8 mouse cellular contexts compared by ENCODE assay signal in the genomic region with DNA sequence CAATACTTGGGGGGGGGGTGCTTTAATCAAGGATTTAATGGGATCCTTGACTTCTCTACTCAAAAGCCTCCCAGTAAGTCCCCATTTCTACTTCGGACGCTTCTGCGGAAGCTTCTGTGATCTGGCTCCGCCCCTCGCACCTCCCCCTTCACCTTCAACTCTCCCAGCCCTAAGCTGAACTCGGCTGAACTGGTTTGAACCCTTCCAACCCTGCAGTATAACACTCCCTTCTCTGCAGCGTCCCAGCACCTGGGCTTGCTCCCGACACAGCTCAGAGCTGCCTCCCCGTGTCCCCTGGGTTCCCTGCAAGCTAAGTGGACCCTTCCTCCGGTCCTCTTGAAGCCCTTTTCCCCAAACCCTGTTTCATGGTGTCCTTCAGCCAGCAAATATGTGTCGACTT.
DNase-seq lines count a peak whose midpoint lies in the region; ATAC-seq and TF ChIP-seq lines count a peak whose summit lies in the region.

No protein-coding gene starts in this region.

- no peak for TF ChIP-seq EP300 in lung, postnatal 0 days (IDR thresholded peaks at IDR 0.05)

- ATAC-seq in erythroblast, adult 5-6 weeks (replicated peaks; ENCODE audit: low FRiP score, poor library complexity, severe bottlenecking), result no peak
- peak; percentile 63; the same call in 1 of the 2 replicates for ATAC-seq in heart, embryonic 11.5 days (replicated peaks; ENCODE audit: insufficient number of reproducible peaks, low FRiP score, low TSS enrichment)
- peak; percentile 73 for ATAC-seq in lung, postnatal 0 days

- H3K4me2 ChIP-seq in heart, embryonic 11.5 days, result peak overlapping the region; percentile 66
- H3K4me2 ChIP-seq in lung, postnatal 0 days (replicated peaks; ENCODE audit: low read depth, low read length), result peak overlapping the region; percentile 48

- H3K9me3 ChIP-seq in erythroblast, embryonic 14.5 days (ENCODE audit: control insufficient read depth, low read length), result no peaks in the 10 kb centered on the region
- H3K9me3 ChIP-seq in heart, embryonic 11.5 days (replicated peaks; ENCODE audit: control insufficient read depth, low read length), result no peaks in the 10 kb centered on the region
- no peaks in the 10 kb centered on the region for H3K9me3 ChIP-seq in lung, postnatal 0 days (ENCODE audit: low read length)

- peaks cover 3% of the 10 kb centered on the region; the same call in 1 of the 2 replicates for H3K4me1 ChIP-seq in erythroblast, embryonic 14.5 days (ENCODE audit: control insufficient read depth)
- peaks cover 7% of the 10 kb centered on the region; the same call in 1 of the 2 replicates for H3K4me1 ChIP-seq in heart, embryonic 11.5 days (ENCODE audit: control insufficient read depth, insufficient read depth, low read length)
- no peaks in the 10 kb centered on the region; the same call in 1 of the 2 replicates for H3K4me1 ChIP-seq in lung, postnatal 0 days (ENCODE audit: insufficient read depth, low read depth, low read length)
- no peaks in the 10 kb centered on the region; the same call in 1 of the 2 replicates for H3K4me1 ChIP-seq in spleen, adult 2 months (ENCODE audit: control insufficient read depth, insufficient read depth, insufficient read length)

- H3K4me3 ChIP-seq in erythroblast, embryonic 14.5 days (replicated peaks), result peak overlapping the region; percentile 25
- peak overlapping the region; percentile 20; the same call in 1 of the 2 replicates for H3K4me3 ChIP-seq in heart, embryonic 11.5 days (ENCODE audit: low read depth, low read length)
- H3K4me3 ChIP-seq in lung, postnatal 0 days (ENCODE audit: low read depth, low read length), result peak overlapping the region; percentile 10
- no peak overlapping the region for H3K4me3 ChIP-seq in spleen, adult 2 months (ENCODE audit: extremely low read depth, insufficient read depth, insufficient read length)

- no peak overlapping the region for H3K9ac ChIP-seq in heart, embryonic 11.5 days (ENCODE audit: low read depth, low read length)
- no peak overlapping the region for H3K9ac ChIP-seq in lung, postnatal 0 days (replicated peaks; ENCODE audit: low read depth)

- TF ChIP-seq POLR2A in spleen, adult 2 months (IDR thresholded peaks at IDR 0.05; ENCODE audit: low read depth, low read length), result no peak

- H3K27me3 ChIP-seq in erythroblast, embryonic 14.5 days (ENCODE audit: control insufficient read depth), result peaks cover 20% of the 10 kb centered on the region
- H3K27me3 ChIP-seq in heart, embryonic 11.5 days (ENCODE audit: control insufficient read depth, insufficient read depth, low read length), result no peaks in the 10 kb centered on the region
- H3K27me3 ChIP-seq in lung, postnatal 0 days (replicated peaks; ENCODE audit: insufficient read depth, low read length), result no peaks in the 10 kb centered on the region
- H3K27me3 ChIP-seq in spleen, adult 2 months (ENCODE audit: control insufficient read depth, insufficient read depth, low read length), result no peaks in the 10 kb centered on the region

- H3K27ac ChIP-seq in heart, embryonic 11.5 days (ENCODE audit: low read depth, low read length), result no peak overlapping the region
- H3K27ac ChIP-seq in lung, postnatal 0 days (ENCODE audit: low read length), result no peak overlapping the region
- no peak overlapping the region for H3K27ac ChIP-seq in spleen, adult 2 months (ENCODE audit: insufficient read depth, low read length)

- H3K36me3 ChIP-seq in erythroblast, embryonic 14.5 days (ENCODE audit: control insufficient read depth), result no peaks in the 10 kb centered on the region
- H3K36me3 ChIP-seq in heart, embryonic 11.5 days (ENCODE audit: control insufficient read depth, insufficient read depth, low read length), result no peaks in the 10 kb centered on the region
- no peaks in the 10 kb centered on the region for H3K36me3 ChIP-seq in lung, postnatal 0 days (ENCODE audit: insufficient read depth, low read length)
- H3K36me3 ChIP-seq in spleen, adult 2 months (ENCODE audit: control insufficient read depth, insufficient read depth, low read length), result no peaks in the 10 kb centered on the region

- 4% methylated on average over 11 of the region's 11 CpGs for WGBS in heart, embryonic 11.5 days (ENCODE audit: insufficient replicate concordance)
- 1% methylated on average over 11 of the region's 11 CpGs for WGBS in lung, postnatal 0 days
- 8% methylated on average over 11 of the region's 11 CpGs for WGBS in spleen, adult 2 months

- TF ChIP-seq CTCF in lung, postnatal 0 days (IDR thresholded peaks at IDR 0.05), result peak; percentile 53
- TF ChIP-seq CTCF in spleen, adult 2 months (IDR thresholded peaks at IDR 0.05; ENCODE audit: extremely low read depth, insufficient read depth, insufficient read length, insufficient replicate concordance), result no peak

- DNase-seq in embryo, embryonic 11.5 days (ENCODE audit: low read depth, low spot score), result peak; percentile 29
- peak; percentile 95 for DNase-seq in kidney, adult 9 months
- DNase-seq in lung, postnatal 0 days (ENCODE audit: low spot score), result peak; percentile 67
- DNase-seq in spleen, adult 2 months (ENCODE audit: low read depth in 1 of 2, low spot score in 2 of 2), result peak; percentile 19 to 43
- no peak for DNase-seq in cerebellum, adult 9-10 months
